Mouse (Mus musculus) heart, embryonic 16.5 days (tissue): Measurements from ENCODE around the gene Sh2d5. TPM values are rescaled to one million over a fixed set of nuclear protein-coding genes. Genes with fewer than 3 reads are reported as not detected.

ENCODE experiments used
- ATAC-seq: fragments of 200-750 bp; cut with Nextera tagmentation; replicated peaks from 2 replicates; pipeline ENCODE4 v1.8.0; 2017; ENCODE audit warnings: moderate number of reproducible peaks; ENCODE audit not compliant: insufficient read depth, low FRiP score; ENCODE audit errors: extremely low read depth
- H3K27ac ChIP-seq: fragments of 300-500 bp; sonication (generic); 2 replicates; pipeline ENCODE4 v1.5.1; 2014; ENCODE audit warnings: mild to moderate bottlenecking, low read length, control low read depth, moderate library complexity
- H3K27me3 ChIP-seq: fragments of 300-500 bp; sonication (generic); 2 replicates; pipeline ENCODE4 v1.6.1; 2014; ENCODE audit warnings: low read length, mixed read lengths; ENCODE audit not compliant: control insufficient read depth, insufficient read depth
- H3K36me3 ChIP-seq: fragments of 300-500 bp; sonication (generic); 2 replicates; pipeline ENCODE4 v1.6.1; 2014; ENCODE audit not compliant: control insufficient read depth, insufficient read depth
- H3K4me1 ChIP-seq: fragments of 300-500 bp; sonication (generic); 2 replicates; pipeline ENCODE4 v1.6.1; 2014; ENCODE audit warnings: low read length, mixed read lengths; ENCODE audit not compliant: control insufficient read depth, insufficient read depth
- H3K4me2 ChIP-seq: fragments of 300-500 bp; sonication (generic); 2 replicates; pipeline ENCODE4 v1.6.1; 2014; ENCODE audit warnings: low read depth, mild to moderate bottlenecking, control low read depth, low read length
- H3K4me3 ChIP-seq: fragments of 300-500 bp; sonication (generic); 2 replicates; pipeline ENCODE4 v1.5.1; 2014; ENCODE audit warnings: mild to moderate bottlenecking, control low read depth, low read length
- H3K9ac ChIP-seq: fragments of 300-500 bp; sonication (generic); 2 replicates; pipeline ENCODE4 v1.6.1; 2014; ENCODE audit warnings: low read length, control low read depth
- H3K9me3 ChIP-seq: fragments of 300-500 bp; sonication (generic); replicated peaks from 2 replicates; pipeline ENCODE4 v1.6.1; 2016; ENCODE audit warnings: low read length; ENCODE audit not compliant: control insufficient read depth
- WGBS: fragments of 180-500 bp; shearing (Covaris S2); extraction: QIAGEN DNeasy Blood & Tissue Kit; methylation state at CpG from one replicate; pipeline ENCODE4 v1.1.7; 2014; 5-methylcytosine and 5-hydroxymethylcytosine counted together
- polyA plus RNA-seq: library from polyadenylated mRNA; unstranded; fragments of >200 nt; fragmentation: Nextera tagmentation; extraction: Ambion mirVana; gene quantifications from 2 replicates; pipeline ENCODE4 v1.2.1, GENCODE M21; 2015

Gene Sh2d5
- polyA plus RNA-seq, 1 experiment from 2014 or later, result 0.26 TPM

DNA sequence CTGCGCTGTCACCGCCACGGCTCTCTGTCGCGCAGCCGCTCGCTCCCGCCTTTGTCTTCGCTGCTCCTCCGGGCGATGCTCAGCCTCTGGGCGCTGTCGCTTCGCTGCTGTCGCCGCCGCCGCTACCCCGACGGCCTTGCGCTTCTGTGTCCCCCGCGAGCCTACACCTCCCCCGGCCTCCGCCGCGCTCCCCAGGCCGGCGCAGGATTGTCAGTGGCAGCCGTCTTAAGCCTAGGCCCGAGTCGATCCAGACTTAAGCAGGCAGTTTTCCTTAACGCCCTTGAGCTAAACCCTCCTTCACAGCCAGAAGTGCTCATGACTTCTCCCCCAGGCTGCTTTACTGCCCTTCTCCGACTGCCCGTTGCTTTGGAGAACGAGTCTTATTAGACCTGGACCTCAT is 32.8 kb upstream of the Sh2d5 start:
- Histone ChIP-seq H3K27me3 (no peaks in the 10 kb centered on the region), H3K4me1 (peaks cover 28% of the 10 kb centered on the region), H3K4me2 (peak overlapping the region; percentile 72), H3K27ac (peak overlapping the region; percentile 99), H3K9ac (peak overlapping the region; percentile 99), H3K36me3 (peaks cover 5% of the 10 kb centered on the region; the same call in 1 of the 2 replicates), H3K9me3 (no peaks in the 10 kb centered on the region), H3K4me3 (peak overlapping the region; percentile 94)
- WGBS, result under 1% methylated on average over 36 of the region's 36 CpGs
- peak; percentile 5 for ATAC-seq

DNA sequence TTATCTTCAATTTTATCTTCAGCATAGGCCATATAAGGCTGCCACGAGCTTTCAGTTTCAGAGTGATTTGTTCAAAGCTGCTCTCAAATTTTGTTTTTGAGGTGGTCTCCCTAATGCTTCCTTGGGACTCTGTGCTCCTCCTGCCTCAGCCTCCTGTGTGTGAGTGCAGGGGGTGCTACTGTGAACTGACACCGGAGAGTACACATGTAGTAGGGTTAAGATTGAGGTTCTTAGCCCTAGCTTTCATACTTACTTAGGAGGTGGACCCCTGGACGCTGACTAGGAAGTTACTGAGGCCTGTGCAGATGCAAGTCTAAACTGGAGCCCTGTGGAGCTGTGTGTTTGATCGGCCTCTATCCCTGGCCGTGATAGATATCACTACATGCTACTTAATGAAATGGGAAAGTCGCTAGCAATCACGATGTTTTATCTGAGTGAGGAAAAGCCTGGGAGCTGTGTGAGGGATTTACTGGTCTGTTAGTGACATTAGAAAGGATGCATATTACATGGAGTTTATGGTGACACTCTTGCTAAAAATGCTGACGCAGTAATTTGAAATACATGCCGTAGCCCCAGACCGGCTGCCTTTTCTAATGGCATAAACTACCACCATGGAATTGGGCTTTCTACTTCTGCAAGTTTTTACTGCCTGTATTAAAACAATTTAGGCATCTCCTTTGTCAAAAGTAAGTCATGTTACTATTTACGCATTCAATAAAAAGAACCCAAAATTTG is 32.1 kb upstream of the Sh2d5 start:
- no peaks in the 10 kb centered on the region for H3K27me3 ChIP-seq
- peaks cover 28% of the 10 kb centered on the region for H3K4me1 ChIP-seq
- peak overlapping the region; percentile 99 for H3K27ac ChIP-seq
- ATAC-seq, result no peak
- 71% methylated on average over 11 of the region's 11 CpGs for WGBS
- peak overlapping the region; percentile 99 for H3K9ac ChIP-seq
- H3K4me2 ChIP-seq, result peak overlapping the region; percentile 72
- no peaks in the 10 kb centered on the region for H3K9me3 ChIP-seq
- H3K36me3 ChIP-seq, result peaks cover 11% of the 10 kb centered on the region
- peak overlapping the region; percentile 94 for H3K4me3 ChIP-seq

DNA sequence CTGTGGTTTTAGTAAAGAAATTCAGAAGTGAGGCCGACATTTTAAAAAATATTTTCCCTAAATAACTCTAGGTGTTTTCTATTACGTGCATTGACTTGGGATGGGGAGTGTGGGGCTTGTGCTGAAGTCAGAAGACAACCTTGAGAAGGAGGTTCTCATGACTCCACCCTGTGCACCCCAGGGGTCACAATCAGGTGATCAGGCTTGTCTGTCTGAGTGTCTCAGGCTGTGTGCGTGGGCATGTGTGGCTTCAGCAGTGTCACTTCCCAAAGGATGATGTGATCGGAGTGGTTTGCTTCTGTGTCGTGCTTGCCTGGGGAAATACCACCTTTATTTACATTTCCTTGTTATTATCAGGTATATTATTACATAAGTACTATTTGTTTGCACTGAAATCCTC is 30.9 kb upstream of the Sh2d5 start:
- Histone ChIP-seq H3K4me2 (0 out of 2 replicates have a peak overlapping the region, but pooled peaks have one; percentile 10), H3K4me1 (peaks cover 28% of the 10 kb centered on the region), H3K9me3 (no peaks in the 10 kb centered on the region), H3K27me3 (no peaks in the 10 kb centered on the region), H3K36me3 (peaks cover 22% of the 10 kb centered on the region), H3K9ac (no peak overlapping the region), H3K4me3 (no peak overlapping the region), H3K27ac (no peak overlapping the region)
- WGBS, result 78% methylated on average over 5 of the region's 5 CpGs
- ATAC-seq, result no peak

DNA sequence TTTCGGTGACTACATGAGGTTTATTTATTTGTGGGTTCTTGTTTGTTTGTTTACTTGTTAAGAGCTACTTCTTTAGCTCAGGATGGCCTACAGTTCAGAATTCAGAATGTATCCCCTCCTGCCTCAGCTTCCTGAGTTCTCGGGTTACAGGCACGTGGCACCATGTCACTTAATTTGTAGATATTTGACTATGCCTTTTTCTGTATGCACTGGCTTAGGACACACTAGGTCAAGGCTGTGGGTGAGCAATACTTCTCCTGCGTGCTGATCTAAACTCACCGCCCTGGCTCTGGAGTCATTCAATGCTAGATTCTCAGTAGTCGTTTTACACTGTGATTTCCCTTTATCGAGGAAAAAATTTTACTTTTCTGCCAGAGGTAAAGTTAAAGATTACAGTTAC is 29.4 kb upstream of the Sh2d5 start:
- Histone ChIP-seq H3K27me3 (no peaks in the 10 kb centered on the region), H3K9me3 (no peaks in the 10 kb centered on the region), H3K4me3 (no peak overlapping the region), H3K9ac (no peak overlapping the region), H3K36me3 (peaks cover 31% of the 10 kb centered on the region), H3K4me1 (peaks cover 24% of the 10 kb centered on the region), H3K27ac (no peak overlapping the region), H3K4me2 (no peak overlapping the region)
- WGBS, result 78% methylated on average over 7 of the region's 7 CpGs
- ATAC-seq, result no peak

DNA sequence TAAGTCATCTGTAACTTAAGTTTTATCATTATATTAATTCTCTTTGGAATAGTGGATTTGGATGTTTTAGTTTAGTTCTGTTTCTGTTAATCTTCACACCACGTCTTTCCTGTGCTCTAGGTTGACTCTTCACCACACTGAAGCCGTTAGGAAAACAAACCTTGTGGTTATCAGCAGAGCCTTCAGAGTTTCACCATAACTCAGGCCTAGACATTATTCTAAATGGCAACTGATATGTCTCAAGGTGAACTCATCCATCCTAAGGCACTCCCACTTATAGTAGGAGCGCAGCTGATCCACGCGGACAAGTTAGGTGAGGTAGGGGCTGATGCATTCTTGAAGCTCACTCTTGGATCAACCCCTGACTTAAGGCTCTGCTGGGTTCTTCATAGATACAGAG is 28.8 kb upstream of the Sh2d5 start:
- Histone ChIP-seq H3K36me3 (peaks cover 38% of the 10 kb centered on the region), H3K9ac (no peak overlapping the region), H3K4me1 (peaks cover 23% of the 10 kb centered on the region), H3K4me2 (no peak overlapping the region), H3K9me3 (no peaks in the 10 kb centered on the region), H3K27ac (no peak overlapping the region), H3K4me3 (no peak overlapping the region), H3K27me3 (no peaks in the 10 kb centered on the region)
- WGBS, result 73% methylated on average over 5 of the region's 5 CpGs
- no peak for ATAC-seq

DNA sequence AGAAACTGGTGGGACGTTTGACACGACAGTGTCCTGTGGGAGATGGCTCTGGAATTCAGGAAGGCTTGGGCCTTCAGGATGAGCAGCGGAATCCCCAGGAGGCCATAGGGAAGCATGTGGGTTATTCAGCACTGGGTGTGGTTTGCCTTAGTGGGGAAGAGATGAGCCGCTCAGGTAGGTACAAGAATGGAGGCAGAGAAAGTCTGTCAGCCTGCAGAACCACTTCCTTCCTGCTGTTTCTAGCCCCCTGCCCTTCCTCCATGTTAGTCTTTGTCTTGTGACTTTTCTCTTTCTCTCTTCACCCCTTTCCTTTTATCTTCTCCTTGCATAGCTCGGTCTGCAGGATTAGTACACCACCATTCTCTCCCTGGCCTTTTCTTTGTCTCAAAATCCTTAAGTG is 27.8 kb upstream of the Sh2d5 start:
- H3K4me3 ChIP-seq, result no peak overlapping the region
- H3K4me1 ChIP-seq, result peaks cover 23% of the 10 kb centered on the region
- H3K4me2 ChIP-seq, result no peak overlapping the region
- peaks cover 46% of the 10 kb centered on the region for H3K36me3 ChIP-seq
- H3K9me3 ChIP-seq, result no peaks in the 10 kb centered on the region
- H3K27me3 ChIP-seq, result no peaks in the 10 kb centered on the region
- WGBS, result 70% methylated on average over 5 of the region's 5 CpGs
- no peak for ATAC-seq
- H3K9ac ChIP-seq, result no peak overlapping the region
- peak overlapping the region; percentile 21; the same call in 1 of the 2 replicates for H3K27ac ChIP-seq

DNA sequence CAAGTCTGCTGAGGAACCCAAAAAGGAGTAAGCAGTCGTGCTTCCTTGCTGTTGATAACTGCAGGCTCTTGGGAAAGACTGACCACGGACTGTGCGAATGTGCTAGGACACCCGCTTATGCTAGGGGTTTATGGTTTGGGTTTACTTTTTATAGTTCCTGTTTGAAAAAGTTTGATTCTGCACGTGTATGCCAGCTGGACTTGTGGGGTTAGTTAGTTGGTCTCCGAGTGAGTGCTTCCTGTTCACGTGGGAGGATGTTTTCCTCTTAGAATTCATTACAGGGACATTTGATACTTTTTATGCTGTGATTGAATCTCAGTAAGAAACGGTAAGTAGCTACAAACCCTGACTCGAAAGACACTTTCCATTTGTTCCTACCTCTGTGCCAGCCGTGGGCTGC is 26.6 kb upstream of the Sh2d5 start:
- Histone ChIP-seq H3K9ac (no peak overlapping the region), H3K4me3 (no peak overlapping the region), H3K27ac (no peak overlapping the region), H3K4me2 (no peak overlapping the region), H3K36me3 (peaks cover 58% of the 10 kb centered on the region), H3K4me1 (peaks cover 14% of the 10 kb centered on the region), H3K27me3 (no peaks in the 10 kb centered on the region), H3K9me3 (no peaks in the 10 kb centered on the region)
- ATAC-seq, result no peak
- WGBS, result 81% methylated on average over 10 of the region's 10 CpGs

DNA sequence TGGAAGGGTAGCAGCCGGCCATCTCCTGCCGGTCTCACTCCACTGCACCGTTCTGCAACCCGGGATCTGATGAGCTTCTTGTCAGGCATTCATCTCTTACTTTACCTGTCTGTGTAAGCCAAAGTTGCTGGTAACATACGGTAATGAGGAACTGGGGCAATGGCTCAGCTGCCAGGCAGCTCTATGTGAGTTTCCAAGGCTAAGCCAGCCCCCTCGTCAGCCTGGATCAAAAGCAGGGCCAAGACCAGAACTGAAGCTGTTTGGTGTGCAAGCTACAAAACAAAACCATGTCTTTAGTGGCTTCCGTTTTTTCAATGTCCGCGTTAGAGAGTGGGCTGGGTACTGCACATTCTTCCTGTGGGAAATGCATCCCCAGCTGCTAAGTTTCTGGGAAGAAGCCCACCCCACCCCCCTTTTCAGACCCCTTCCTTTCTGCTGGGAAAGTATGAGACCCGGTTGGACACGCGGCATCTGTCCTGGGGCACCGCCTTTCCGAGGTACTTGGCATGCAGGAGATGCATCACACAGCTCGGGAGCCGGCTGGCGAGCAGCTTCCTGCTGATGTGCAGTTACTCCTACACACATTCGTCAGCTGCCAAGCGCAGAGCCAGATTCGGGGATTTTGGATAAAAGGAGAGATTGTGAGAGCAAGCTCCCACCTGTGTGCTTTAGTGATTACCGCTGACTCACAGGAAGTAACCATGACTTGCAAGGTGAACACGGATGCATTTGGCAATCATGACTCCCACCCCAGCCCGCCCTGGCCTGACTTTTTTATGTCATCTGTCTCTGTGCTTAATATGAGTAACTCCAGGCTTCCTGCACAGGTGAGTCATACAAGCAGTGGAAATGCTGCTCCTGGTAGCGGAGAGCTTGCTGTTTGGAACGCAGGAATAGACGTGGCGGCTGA is 3.2 kb upstream of the Sh2d5 start:
- no peak for ATAC-seq
- 63% methylated on average over 27 of the region's 27 CpGs for WGBS
- no peak overlapping the region for H3K9ac ChIP-seq
- H3K4me3 ChIP-seq, result no peak overlapping the region
- peaks cover 30% of the 10 kb centered on the region for H3K36me3 ChIP-seq
- no peak overlapping the region for H3K4me2 ChIP-seq
- H3K27ac ChIP-seq, result no peak overlapping the region
- peaks cover 18% of the 10 kb centered on the region for H3K4me1 ChIP-seq
- H3K27me3 ChIP-seq, result peaks cover 15% of the 10 kb centered on the region
- no peaks in the 10 kb centered on the region for H3K9me3 ChIP-seq

DNA sequence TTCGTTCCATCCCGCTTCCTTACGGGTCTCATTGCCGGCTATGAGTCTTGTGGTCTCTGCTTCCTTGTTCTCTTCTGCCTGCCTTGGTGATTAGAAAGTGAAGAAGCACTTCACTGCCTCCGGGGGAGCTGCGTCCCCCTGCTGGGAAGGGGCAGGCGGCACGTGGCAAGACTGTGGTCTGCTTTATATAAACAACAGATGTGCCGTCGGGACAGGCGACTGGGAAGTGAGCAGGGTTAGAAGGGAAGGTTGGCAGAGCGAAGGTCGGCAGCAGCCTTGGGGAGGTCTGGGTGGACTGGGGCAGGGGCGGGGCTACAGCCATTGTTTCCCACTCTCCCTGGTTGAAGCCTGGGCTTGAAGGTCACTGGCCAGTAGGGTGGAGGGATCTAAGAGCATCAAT is 1.6 kb downstream of the Sh2d5 start:
- peak overlapping the region; percentile 28 for H3K9ac ChIP-seq
- under 1% methylated on average over 13 of the region's 14 CpGs for whole genome bisulfite sequencing
- H3K9me3 ChIP-seq, result no peaks in the 10 kb centered on the region
- peak overlapping the region; percentile 31 for H3K4me3 ChIP-seq
- peaks cover 25% of the 10 kb centered on the region for H3K27me3 ChIP-seq
- ATAC-seq, result no peak
- H3K4me2 ChIP-seq, result peak overlapping the region; percentile 71
- peaks cover 22% of the 10 kb centered on the region for H3K4me1 ChIP-seq
- no peak overlapping the region for H3K27ac ChIP-seq
- no peaks in the 10 kb centered on the region for H3K36me3 ChIP-seq
